ENCODE assay signal across 28 mouse cellular contexts in the genomic region with DNA sequence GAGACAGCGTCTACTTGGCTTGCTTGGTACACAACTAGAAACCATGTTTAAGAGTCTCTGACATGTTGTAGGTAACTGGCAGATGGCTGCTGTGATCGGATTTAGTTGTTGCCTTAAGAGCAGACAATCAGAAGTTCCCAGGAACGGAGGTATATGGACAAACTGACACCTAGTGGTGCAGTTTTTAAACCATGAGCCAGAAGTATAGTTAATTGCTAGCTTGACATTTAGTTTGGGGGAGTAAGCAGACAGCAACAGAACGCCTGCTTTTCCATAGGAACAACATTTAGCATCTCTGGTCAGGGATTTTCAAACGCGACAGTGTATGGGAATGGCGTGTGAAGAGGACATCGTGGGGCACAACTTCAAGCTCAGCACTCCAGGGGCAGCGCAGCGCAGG. TPM values are rescaled to one million over a fixed set of nuclear protein-coding genes. Genes with fewer than 3 reads are reported as not detected.
DNase-seq lines count a peak whose midpoint lies in the region; ATAC-seq and TF ChIP-seq lines count a peak whose summit lies in the region.
"Had no signal": no experiment of that assay in that cellular context is flagged by ENCODE, and none has a peak within 500 bp of the region (broad histone marks: within the 10 kb centered on the region; RNA-seq: fewer than 3 reads in every experiment).

No protein-coding gene starts in this region.

- H3K4me2 ChIP-seq in intestine, postnatal 0 days (replicated peaks; ENCODE audit: low read depth), result no peak overlapping the region
- no peak overlapping the region for H3K4me2 ChIP-seq in intestine, embryonic 16.5 days (ENCODE audit: low read depth, low read length)
- H3K4me2 ChIP-seq in lung, postnatal 0 days (replicated peaks; ENCODE audit: low read depth, low read length), result 0 out of 2 replicates have a peak overlapping the region, but pooled peaks have one; percentile 5
- H3K4me2 ChIP-seq: embryonic facial prominence, embryonic 15.5 days; hindbrain, embryonic 14.5 days; neural tube, embryonic 15.5 days had no signal

- no peaks in the 10 kb centered on the region for H3K36me3 ChIP-seq in intestine, postnatal 0 days (ENCODE audit: control insufficient read depth, insufficient read depth)
- H3K36me3 ChIP-seq in intestine, embryonic 16.5 days (ENCODE audit: control insufficient read depth, insufficient read depth, low read length), result no peaks in the 10 kb centered on the region
- H3K36me3 ChIP-seq in lung, postnatal 0 days (ENCODE audit: insufficient read depth, low read length), result no peaks in the 10 kb centered on the region
- H3K36me3 ChIP-seq: embryonic facial prominence, embryonic 15.5 days; G1E; neural tube, embryonic 15.5 days had no signal

- no peak for TF ChIP-seq EP300 in lung, postnatal 0 days (IDR thresholded peaks at IDR 0.05)

- peak; percentile 63 for TF ChIP-seq CTCF in intestine, postnatal 0 days (IDR thresholded peaks at IDR 0.05; ENCODE audit: low read depth)
- peak; percentile 59 for TF ChIP-seq CTCF in lung, postnatal 0 days (IDR thresholded peaks at IDR 0.05)

- H3K9ac ChIP-seq in intestine, postnatal 0 days (ENCODE audit: low read depth, low read length), result no peak overlapping the region
- H3K9ac ChIP-seq in intestine, embryonic 16.5 days (ENCODE audit: low read depth, low read length), result no peak overlapping the region
- H3K9ac ChIP-seq in lung, postnatal 0 days (replicated peaks; ENCODE audit: low read depth), result no peak overlapping the region
- H3K9ac ChIP-seq: embryonic facial prominence, embryonic 15.5 days; forebrain, postnatal 0 days; hindbrain, embryonic 14.5 days; liver, embryonic 14.5 days; neural tube, embryonic 15.5 days had no signal

- H3K9me3 ChIP-seq in intestine, postnatal 0 days (ENCODE audit: control insufficient read depth), result no peaks in the 10 kb centered on the region
- H3K9me3 ChIP-seq in intestine, embryonic 16.5 days (ENCODE audit: control insufficient read depth, low read length), result peaks cover 4% of the 10 kb centered on the region
- H3K9me3 ChIP-seq in lung, postnatal 0 days (ENCODE audit: low read length), result no peaks in the 10 kb centered on the region
- H3K9me3 ChIP-seq: embryonic facial prominence, embryonic 15.5 days; neural tube, embryonic 15.5 days had no signal

- no peaks in the 10 kb centered on the region for H3K27me3 ChIP-seq in intestine, postnatal 0 days (replicated peaks; ENCODE audit: control insufficient read depth, insufficient read depth, low read length)
- H3K27me3 ChIP-seq in intestine, embryonic 16.5 days (replicated peaks; ENCODE audit: control insufficient read depth, insufficient read depth, low read length), result no peaks in the 10 kb centered on the region
- H3K27me3 ChIP-seq in lung, postnatal 0 days (replicated peaks; ENCODE audit: insufficient read depth, low read length), result no peaks in the 10 kb centered on the region
- H3K27me3 ChIP-seq: embryonic facial prominence, embryonic 15.5 days; neural tube, embryonic 15.5 days had no signal

- 60% methylated on average over 10 of the region's 10 CpGs for WGBS in intestine, postnatal 0 days
- WGBS in intestine, embryonic 16.5 days, result 62% methylated on average over 10 of the region's 10 CpGs
- WGBS in lung, postnatal 0 days, result 61% methylated on average over 10 of the region's 10 CpGs

- peak; percentile 64 for ATAC-seq in frontal cortex, adult (ENCODE audit: low TSS enrichment)
- ATAC-seq in intestine, postnatal 0 days, result no peak
- ATAC-seq in intestine, embryonic 16.5 days, result no peak
- ATAC-seq in lung, postnatal 0 days, result no peak
- ATAC-seq: CD4-positive, CD25-positive, alpha-beta regulatory T cell, adult 4 months; forebrain, postnatal 0 days had no signal

- no peak overlapping the region for H3K4me3 ChIP-seq in intestine, postnatal 0 days (ENCODE audit: low read depth, low read length)
- no peak overlapping the region for H3K4me3 ChIP-seq in intestine, embryonic 16.5 days (ENCODE audit: low read length)
- H3K4me3 ChIP-seq in lung, postnatal 0 days (ENCODE audit: low read depth, low read length), result no peak overlapping the region
- H3K4me3 ChIP-seq: embryonic facial prominence, embryonic 15.5 days; neural tube, embryonic 15.5 days had no signal

- no peaks in the 10 kb centered on the region for H3K4me1 ChIP-seq in intestine, postnatal 0 days (replicated peaks; ENCODE audit: control insufficient read depth, insufficient read depth, low read length)
- H3K4me1 ChIP-seq in intestine, embryonic 16.5 days (ENCODE audit: control insufficient read depth, insufficient read depth, low read length), result no peaks in the 10 kb centered on the region
- no peaks in the 10 kb centered on the region for H3K4me1 ChIP-seq in lung, postnatal 0 days (ENCODE audit: insufficient read depth, low read depth, low read length)
- H3K4me1 ChIP-seq: embryonic facial prominence, embryonic 15.5 days; neural tube, embryonic 15.5 days had no signal

- intact Hi-C loops in gastrocnemius, postnatal 14 days (cut with DNase I; ENCODE audit: low total_unique reads), result no loop called here

- DNase-seq in frontal cortex, postnatal 10 days (ENCODE audit: low spot score in 2 of 2), result no peak
- DNase-seq in lung, postnatal 0 days (ENCODE audit: low spot score), result no peak
- no peak for DNase-seq in lung, postnatal 4 days
- DNase-seq in naive thymus-derived CD4-positive, alpha-beta T cell, adult 2 months (ENCODE audit: low read depth), result peak; percentile 37
- DNase-seq in gastrocnemius, postnatal 14 days, result no peak
- DNase-seq: adrenal gland, postnatal 25 days; cerebellum, adult 18-20 months; cerebellum, postnatal 25 days; forebrain, postnatal 0 days; gastrocnemius, postnatal 10 days; kidney, adult 11 months; kidney, postnatal 25 days; layer of hippocampus, adult 9-11 months; lung, postnatal 14 days; thymus, postnatal 36 days had no signal

- no peak overlapping the region for H3K27ac ChIP-seq in intestine, postnatal 0 days (ENCODE audit: low read depth, low read length)
- no peak overlapping the region for H3K27ac ChIP-seq in intestine, embryonic 16.5 days (ENCODE audit: low read length)
- no peak overlapping the region for H3K27ac ChIP-seq in lung, postnatal 0 days (ENCODE audit: low read length)
- H3K27ac ChIP-seq: embryonic facial prominence, embryonic 15.5 days; hindbrain, embryonic 14.5 days; liver, embryonic 14.5 days; neural tube, embryonic 15.5 days had no signal

RNA-seq across cellular contexts. Expression of gene Riox1, which starts 12.8 kb away (rescaled TPM):
- 11.4 and 12.4 TPM in 2 replicates for polyA plus RNA-seq in intestine, postnatal 0 days (2015; fragmentation: Nextera tagmentation; extraction: Ambion mirVana)
- polyA plus RNA-seq in intestine, embryonic 16.5 days (2015; fragmentation: Nextera tagmentation; extraction: Ambion mirVana), result 10.2 and 11.7 TPM in 2 replicates
- 11.7 and 11.9 TPM in 2 replicates for polyA plus RNA-seq in lung, postnatal 0 days (2015; fragmentation: Nextera tagmentation; extraction: Ambion mirVana)
- total RNA-seq in gastrocnemius, postnatal 14 days (2021), result 1 to 10 TPM; 3.3 to 3.7 TPM

RNA-seq across cellular contexts. Expression of gene Numb, which starts 15.9 kb away (rescaled TPM):
- polyA plus RNA-seq in intestine, postnatal 0 days (2015; fragmentation: Nextera tagmentation; extraction: Ambion mirVana), result 28.9 and 34.4 TPM in 2 replicates
- 35.7 and 36.1 TPM in 2 replicates for polyA plus RNA-seq in intestine, embryonic 16.5 days (2015; fragmentation: Nextera tagmentation; extraction: Ambion mirVana)
- polyA plus RNA-seq in lung, postnatal 0 days (2015; fragmentation: Nextera tagmentation; extraction: Ambion mirVana), result 52.6 and 57.8 TPM in 2 replicates
- 10 to 100 TPM; 16.4 to 16.7 TPM for total RNA-seq in gastrocnemius, postnatal 14 days (2021)

RNA-seq across cellular contexts. Expression of gene Heatr4, which starts 47.1 kb away (rescaled TPM):
- 0.04 TPM in 1 of 2 replicates, not detected in the other for polyA plus RNA-seq in intestine, postnatal 0 days (2015; fragmentation: Nextera tagmentation; extraction: Ambion mirVana)
- not detected in 2 replicates for polyA plus RNA-seq in intestine, embryonic 16.5 days (2015; fragmentation: Nextera tagmentation; extraction: Ambion mirVana)
- not detected in 2 replicates for polyA plus RNA-seq in lung, postnatal 0 days (2015; fragmentation: Nextera tagmentation; extraction: Ambion mirVana)
- not detected for total RNA-seq in gastrocnemius, postnatal 14 days (2021)
- total RNA-seq: adrenal gland, postnatal 25 days; gastrocnemius, postnatal 10 days; heart, adult 8-10 months; heart, postnatal 25 days; left cerebral cortex, adult 8-10 months had no signal
- polyA plus RNA-seq: CD4-positive, CD25-positive, alpha-beta regulatory T cell, adult 4 months; embryonic facial prominence, embryonic 15.5 days; G1E; hindbrain, embryonic 14.5 days; limb, embryonic 11.5 days; liver, embryonic 14.5 days; neural tube, embryonic 15.5 days had no signal

RNA-seq across cellular contexts. Expression of gene Acot2, which starts 50.1 kb away (rescaled TPM):
- 63.7 and 69.3 TPM in 2 replicates for polyA plus RNA-seq in intestine, postnatal 0 days (2015; fragmentation: Nextera tagmentation; extraction: Ambion mirVana)
- polyA plus RNA-seq in intestine, embryonic 16.5 days (2015; fragmentation: Nextera tagmentation; extraction: Ambion mirVana), result 35.3 and 39.5 TPM in 2 replicates
- polyA plus RNA-seq in lung, postnatal 0 days (2015; fragmentation: Nextera tagmentation; extraction: Ambion mirVana), result 79.7 and 99.8 TPM in 2 replicates
- total RNA-seq in gastrocnemius, postnatal 14 days (2021), result 10 to 100 TPM; 12.8 to 20.2 TPM
